Mouse (Mus musculus) telencephalon, adult 2 months (tissue): ENCODE data around the gene Gm20671.
"Not testable (repeated sequence)": the region's sequence is repeated elsewhere in the genome, so short reads cannot be mapped to it uniquely, and the experiment has no call there.

Experiments used
- DNase-seq: peaks from one replicate; pipeline ENCODE4 v3.0.0-alpha.2; 2011; ENCODE audit warnings: low read depth, low spot score

Gm20671 gene

DNA sequence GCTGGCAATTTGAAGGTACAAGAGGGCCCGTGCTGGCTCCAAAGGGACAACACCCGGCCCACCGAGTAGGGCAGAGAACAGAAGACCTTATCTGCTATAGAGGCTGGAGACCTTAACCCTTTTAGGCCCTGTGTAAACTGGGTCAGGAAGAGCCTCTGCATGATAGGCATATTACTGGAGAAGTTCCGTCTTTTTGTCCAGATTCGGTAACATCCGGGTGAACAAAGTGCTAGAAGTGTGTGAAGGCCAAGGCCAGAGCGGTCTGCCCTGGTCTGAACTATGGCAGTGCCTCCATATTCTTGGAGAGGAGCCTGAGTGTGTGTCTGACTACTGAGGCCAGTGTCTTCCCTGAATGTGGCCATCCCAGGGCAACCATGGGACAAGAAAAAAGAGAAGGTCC, at the start of gene Gm20671:
Gene Gm20671, minus strand, starts transcription at position 101 of the 400 bp plus-strand sequence.
- no peak for DNase-seq

DNA sequence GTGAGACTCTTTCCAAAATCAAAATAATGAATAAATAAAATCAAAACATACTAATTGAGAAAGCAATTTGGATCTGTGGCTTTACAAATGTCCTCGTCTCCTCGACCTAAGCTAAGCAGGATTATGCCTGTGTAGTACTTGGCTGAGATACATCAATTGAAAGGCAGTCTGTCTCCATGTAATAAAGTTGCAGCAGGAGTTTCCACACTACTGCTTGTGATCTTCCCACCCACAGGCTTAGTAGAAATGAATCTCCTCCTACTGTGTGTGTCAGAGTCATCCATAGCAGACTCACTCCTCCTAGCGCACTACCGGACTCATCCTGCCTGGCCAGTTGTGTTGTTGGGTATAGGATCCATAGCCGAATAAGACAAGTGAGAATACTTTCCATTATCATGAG, 45.4 kb upstream of the Gm20671 start:
- DNase-seq: no peak

- no peak for DNase-seq
Observed at GRCm38 (mm10) chr5:32869389-32870024, 42.6 kb upstream of the Gm20671 start.

- peak; percentile 77 for DNase-seq
Observed at GRCm38 (mm10) chr5:32863253-32864228, 36.6 kb upstream of the Gm20671 start, which contains the start of gene Depdc5. Gene Depdc5, plus strand, starts transcription at chr5:32863701.

- no peak for DNase-seq
Observed at GRCm38 (mm10) chr5:32862469-32863132, 35.7 kb upstream of the Gm20671 start.

DNA sequence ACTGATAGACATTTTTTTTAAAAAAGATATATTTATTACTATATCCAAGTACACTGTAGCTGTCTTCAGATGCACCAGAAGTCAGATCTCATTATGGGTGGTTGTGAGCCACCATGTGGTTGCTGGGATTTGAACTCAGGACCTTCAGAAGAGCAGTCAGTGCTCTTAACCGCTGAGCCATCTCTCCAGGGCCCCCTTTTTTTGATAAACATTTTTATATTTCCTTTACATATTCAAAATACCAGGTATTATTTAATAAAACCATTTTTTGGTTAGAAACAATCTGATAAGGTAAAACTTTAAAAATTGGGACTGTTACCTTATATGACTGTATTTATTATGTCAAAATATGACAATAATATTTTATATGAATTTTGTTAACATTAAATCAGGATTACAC, 34.2 kb upstream of the Gm20671 start:
- no peak for DNase-seq

GRCm38 (mm10) chr5:32857781-32858220, 30.9 kb upstream of the Gm20671 start:
- peak; percentile 68 for DNase-seq

DNA sequence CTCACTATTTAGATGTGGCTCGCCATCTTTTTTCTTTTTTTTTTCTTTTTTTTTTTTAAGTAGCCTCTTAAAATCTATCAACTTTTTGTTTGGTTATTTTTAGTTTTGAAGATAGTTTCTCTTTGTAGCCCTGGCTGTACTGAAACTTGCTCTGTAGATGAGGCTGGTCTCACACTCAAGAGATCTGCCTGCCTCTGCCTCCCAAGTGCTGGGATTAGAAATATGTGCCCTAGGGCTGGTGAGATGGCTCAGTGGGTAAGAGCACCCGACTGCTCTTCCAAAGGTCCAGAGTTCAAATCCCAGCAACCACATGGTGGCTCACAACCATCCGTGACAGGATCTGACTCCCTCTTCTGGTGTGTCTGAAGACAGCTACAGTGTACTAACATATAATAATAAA, 28.4 kb upstream of the Gm20671 start:
- DNase-seq: not testable (repeated sequence)

- no peak for DNase-seq
Observed at GRCm38 (mm10) chr5:32854818-32855217, 27.9 kb upstream of the Gm20671 start.

DNA sequence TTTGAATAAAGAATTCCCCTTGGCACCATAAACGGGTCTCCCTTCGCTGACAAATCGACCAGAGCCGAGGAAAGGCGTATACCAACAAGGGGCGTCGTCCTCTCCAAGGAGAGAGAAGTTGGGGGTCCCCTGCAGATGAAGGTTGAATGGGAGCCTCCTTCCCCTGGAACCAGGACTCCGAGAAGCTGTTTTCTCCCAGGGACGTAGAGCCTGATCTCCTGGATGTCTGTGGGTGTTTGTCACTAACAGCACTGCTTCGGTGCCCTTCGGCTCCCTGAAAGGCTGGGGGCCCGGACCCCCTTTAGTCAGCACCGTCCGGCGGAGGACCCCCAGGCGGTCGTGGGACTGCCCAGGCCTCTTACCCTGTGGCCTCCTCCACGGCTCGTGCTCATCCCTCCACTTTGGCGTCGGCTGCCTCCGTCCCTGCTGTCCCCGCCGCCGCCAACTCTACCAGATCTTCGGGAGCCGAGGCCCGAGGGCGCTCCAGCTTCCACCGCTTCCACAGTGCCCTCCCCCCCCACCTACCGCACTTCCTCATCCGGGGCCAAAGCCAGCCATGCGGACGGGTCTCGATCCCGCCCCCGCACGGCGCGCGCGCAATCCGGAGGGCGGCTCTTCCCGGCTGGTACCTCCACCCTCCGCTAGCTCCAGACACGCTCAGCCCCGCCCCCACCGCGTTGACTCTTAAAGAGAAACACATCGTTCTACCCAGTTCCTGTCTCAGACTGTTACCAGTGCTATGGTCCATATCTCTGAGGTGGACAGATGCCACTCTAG, 27.0 kb upstream of the Gm20671 start, which contains the start of gene Prr14l:
Gene Prr14l, minus strand, starts transcription at position 526 of the 777 bp plus-strand sequence.
- DNase-seq: peak; percentile 94

DNA sequence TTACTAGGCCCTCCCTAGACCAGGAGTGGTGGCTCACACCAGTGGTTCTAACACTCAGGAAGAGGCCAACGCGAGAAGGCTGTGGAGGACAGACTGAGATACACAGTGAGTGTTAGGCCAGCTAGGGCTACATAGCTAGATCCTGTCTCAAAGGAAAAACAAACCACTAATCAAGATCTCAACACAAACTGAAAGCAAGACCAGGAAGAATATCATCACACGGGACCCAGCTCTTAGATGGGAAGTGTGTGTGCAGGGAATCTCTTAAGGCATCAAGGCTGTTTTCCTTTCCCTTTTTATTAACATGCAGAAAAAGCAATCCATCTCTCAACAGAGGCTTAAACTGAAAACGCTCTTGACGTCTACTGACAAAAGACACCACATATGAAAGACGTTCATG, 25.1 kb upstream of the Gm20671 start:
- no peak for DNase-seq

GRCm38 (mm10) chr5:32849580-32849979, 22.7 kb upstream of the Gm20671 start:
- DNase-seq: not testable (repeated sequence)

GRCm38 (mm10) chr5:32849178-32849577, 22.3 kb upstream of the Gm20671 start:
- no peak for DNase-seq

GRCm38 (mm10) chr5:32840029-32840428, 13.1 kb upstream of the Gm20671 start:
- DNase-seq: no peak

DNA sequence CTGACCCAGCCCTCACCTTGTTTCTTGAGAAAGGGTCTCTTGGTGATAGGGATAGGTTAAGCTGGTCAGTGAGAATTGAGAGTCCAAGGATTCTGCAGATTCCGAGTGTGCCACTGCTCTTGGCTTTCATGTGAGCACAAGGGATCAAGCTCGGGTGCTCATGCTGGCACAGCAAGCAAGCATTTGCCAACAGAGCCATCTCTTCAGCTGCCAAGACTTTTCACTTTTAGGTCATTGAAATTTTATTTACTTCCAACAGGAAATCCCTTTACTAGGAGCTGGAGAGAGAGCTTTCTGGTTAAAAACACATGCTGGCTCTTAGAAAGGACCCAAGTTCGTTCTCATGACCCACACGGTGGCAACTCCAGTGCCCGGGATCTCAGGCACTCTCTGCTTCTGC, 10.1 kb upstream of the Gm20671 start:
- DNase-seq: no peak

GRCm38 (mm10) chr5:32834497-32834896, 7.6 kb upstream of the Gm20671 start:
- no peak for DNase-seq

GRCm38 (mm10) chr5:32830054-32830453, 3.1 kb upstream of the Gm20671 start:
- DNase-seq: peak; percentile 15

GRCm38 (mm10) chr5:32828766-32829165, 1.9 kb upstream of the Gm20671 start:
- not testable (repeated sequence) for DNase-seq

- peak; percentile 6 for DNase-seq
Observed at GRCm38 (mm10) chr5:32820471-32820870, 6.4 kb downstream of the Gm20671 start.

DNA sequence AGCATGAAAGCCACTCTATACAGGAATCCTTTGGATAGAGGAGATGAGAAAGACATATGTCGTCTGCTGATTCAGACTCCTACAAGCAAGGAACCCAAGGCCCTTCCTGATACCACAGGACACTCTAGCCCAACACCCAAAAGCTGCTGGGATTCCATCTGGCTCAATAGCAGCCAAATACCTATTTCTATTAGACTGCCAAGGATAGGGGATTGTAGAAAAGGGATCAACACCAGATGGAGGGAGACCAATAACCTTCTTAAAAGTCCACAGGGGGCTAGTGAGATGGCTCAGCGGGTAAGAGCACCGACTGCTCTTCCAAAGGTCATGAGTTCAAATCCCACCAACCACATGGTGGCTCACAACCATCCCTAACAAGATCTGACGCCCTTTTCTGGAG, 11.5 kb downstream of the Gm20671 start:
- DNase-seq: no peak

DNA sequence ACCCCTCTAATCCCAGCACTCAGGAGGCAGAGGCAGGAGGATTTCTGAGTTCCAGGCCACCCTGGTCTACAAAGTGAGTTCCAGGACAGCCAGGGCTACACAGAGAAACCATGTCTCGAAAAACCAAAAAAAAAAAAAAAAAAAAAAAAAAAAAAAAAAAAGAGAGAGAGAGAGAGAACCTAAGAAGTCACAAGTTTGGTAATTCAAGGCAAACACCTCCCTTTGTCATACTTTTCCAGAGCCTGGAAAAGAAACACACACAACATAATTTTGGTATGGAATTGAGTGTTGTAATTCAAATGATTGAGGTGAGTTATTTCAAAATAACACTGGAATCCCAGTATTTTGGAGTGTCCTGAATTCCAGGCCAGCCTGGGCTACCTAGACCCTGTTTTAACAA, 40.5 kb downstream of the Gm20671 start:
- DNase-seq: not testable (repeated sequence)
